Mouse (Mus musculus) G1E (cell line): Measurements from ENCODE around the gene Peli2. TPM values are rescaled to one million over a fixed set of nuclear protein-coding genes. Genes with fewer than 3 reads are reported as not detected.

ENCODE experiments used
- ATAC-seq: 2 replicates; pipeline ENCODE4 v1.8.0; 2016; ENCODE audit warnings: mild to moderate bottlenecking; ENCODE audit not compliant: insufficient number of reproducible peaks, poor library complexity, low FRiP score, severe bottlenecking; ENCODE audit errors: extremely low read depth
- DNase-seq: peaks from one replicate; pipeline ENCODE4 v3.0.0; 2012; ENCODE audit warnings: low spot score
- H3K27me3 ChIP-seq: 2 replicates; pipeline ENCODE4 v1.6.1; 2012; ENCODE audit warnings: mild to moderate bottlenecking, low read length, inconsistent platforms; ENCODE audit not compliant: insufficient read depth
- H3K36me3 ChIP-seq: replicated peaks from 2 replicates; pipeline ENCODE3; 2012; ENCODE audit warnings: mild to moderate bottlenecking, inconsistent platforms
- H3K4me1 ChIP-seq: 2 replicates; pipeline ENCODE4 v1.6.1; 2012; ENCODE audit warnings: low read depth, low read length, inconsistent platforms, mixed read lengths; ENCODE audit not compliant: insufficient read depth
- H3K4me3 ChIP-seq: 2 replicates; pipeline ENCODE4 v1.5.1; 2012; ENCODE audit warnings: low read depth, mild to moderate bottlenecking, inconsistent platforms, low read length, moderate library complexity, mixed read lengths
- H3K9me3 ChIP-seq: replicated peaks from 2 replicates; pipeline ENCODE4 v1.6.1; 2012; ENCODE audit warnings: inconsistent platforms
- CTCF ChIP-seq: IDR thresholded peaks from 2 replicates; pipeline ENCODE4 v1.5.1; 2012; ENCODE audit warnings: low read depth, low read length, inconsistent platforms, mixed read lengths
- GATA1 ChIP-seq: IDR thresholded peaks from 2 replicates; pipeline ENCODE4 v1.6.1; 2012; ENCODE audit warnings: borderline replicate concordance, low read length, inconsistent platforms, mixed read lengths
- GATA2 ChIP-seq: IDR thresholded peaks from 2 replicates; pipeline ENCODE4 v1.6.1; 2012; ENCODE audit warnings: low read depth, low read length, inconsistent platforms, borderline replicate concordance
- POLR2AphosphoS5 ChIP-seq: IDR thresholded peaks from 2 replicates; pipeline ENCODE4 v1.6.1; 2012; ENCODE audit warnings: low read depth, low read length, inconsistent platforms; ENCODE audit not compliant: insufficient replicate concordance
- TAL1 ChIP-seq: conservative IDR thresholded peaks from 2 replicates; pipeline ENCODE4 v1.6.1; 2012; ENCODE audit warnings: low read depth, low read length, inconsistent platforms, mixed read lengths
- polyA plus RNA-seq: library from polyadenylated mRNA; stranded (reverse); fragments of >175 nt; gene quantifications from 2 replicates; pipeline ENCODE4 v1.2.3, GENCODE M21; 2012
- total RNA-seq, 2 experiments: library from RNA; stranded (forward) in 1 of 2; stranded (reverse) in 1 of 2; fragments of 200-1000 nt in 1 of 2; fragments of >200 nt in 1 of 2; fragmentation: Nextera tagmentation in 1 of 2; gene quantifications; 2 replicates each; pipeline ENCODE4 v1.2.3; 2014 to 2017

The Peli2 gene
- total and polyA plus RNA-seq, 3 experiments, result 0.27 TPM; not detected in 2

DNA sequence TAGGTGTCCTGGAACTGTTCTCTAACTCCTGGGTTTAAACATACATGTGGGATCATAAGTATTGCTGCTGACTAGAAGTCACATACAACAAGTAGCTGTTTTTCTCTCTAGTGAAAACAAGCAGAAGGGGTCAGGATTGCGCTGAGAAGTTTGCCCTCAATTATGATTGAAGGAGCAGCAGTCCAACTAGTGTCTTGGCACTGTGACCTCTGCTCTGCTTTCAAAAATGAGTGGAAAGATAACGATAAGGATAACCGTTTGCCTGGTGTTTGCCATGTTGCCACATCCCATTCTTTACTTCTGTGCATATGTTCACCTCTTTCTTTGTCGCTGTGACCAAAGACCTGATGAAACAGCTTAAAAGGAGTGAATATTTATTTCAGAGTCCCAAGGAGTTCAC, 167.0 kb downstream of the Peli2 start:
- no peak overlapping the region for H3K4me3 ChIP-seq
- TF ChIP-seq POLR2AphosphoS5 (no peak), TAL1 (no peak), GATA2 (no peak), GATA1 (no peak), CTCF (no peak)
- H3K4me1 ChIP-seq, result no peaks in the 10 kb centered on the region
- ATAC-seq (no peak), DNase-seq (no peak)
- no peaks in the 10 kb centered on the region for H3K9me3 ChIP-seq
- no peaks in the 10 kb centered on the region for H3K27me3 ChIP-seq
- no peaks in the 10 kb centered on the region for H3K36me3 ChIP-seq

DNA sequence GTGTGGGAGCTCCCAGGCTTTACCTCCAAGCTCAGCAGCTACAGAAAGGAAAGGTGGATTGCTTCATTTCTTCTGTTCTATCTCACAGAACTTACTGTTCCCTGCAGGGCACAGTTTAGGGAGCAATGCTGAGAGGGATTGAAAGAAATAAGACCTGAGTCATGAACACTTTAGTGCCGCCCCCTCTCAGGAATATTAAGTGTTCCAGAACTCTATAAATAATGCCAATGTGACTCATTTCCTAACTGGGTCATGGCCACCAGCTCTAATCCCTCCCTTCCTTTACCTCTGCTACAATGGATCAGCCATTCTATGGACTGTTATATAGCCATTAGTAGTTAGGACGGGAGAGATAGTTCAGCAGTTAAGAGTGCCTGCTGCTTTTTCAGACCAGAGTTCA, 168.0 kb downstream of the Peli2 start:
- Histone ChIP-seq H3K4me3 (no peak overlapping the region), H3K9me3 (no peaks in the 10 kb centered on the region), H3K27me3 (no peaks in the 10 kb centered on the region), H3K4me1 (no peaks in the 10 kb centered on the region), H3K36me3 (no peaks in the 10 kb centered on the region)
- ATAC-seq (no peak), DNase-seq (no peak)
- TF ChIP-seq TAL1, result no peak
- no peak for TF ChIP-seq POLR2AphosphoS5
- TF ChIP-seq GATA2, result no peak
- no peak for TF ChIP-seq GATA1
- no peak for TF ChIP-seq CTCF

- no peaks in the 10 kb centered on the region for H3K9me3 ChIP-seq
- ATAC-seq (no peak), DNase-seq (no peak)
- TF ChIP-seq CTCF, result no peak
- H3K4me3 ChIP-seq, result no peak overlapping the region
- no peaks in the 10 kb centered on the region for H3K27me3 ChIP-seq
- no peaks in the 10 kb centered on the region for H3K4me1 ChIP-seq
- no peaks in the 10 kb centered on the region for H3K36me3 ChIP-seq
These were observed 169.3 kb downstream of the Peli2 start for GRCm38 (mm10) chr14:48289602-48290599.

DNA sequence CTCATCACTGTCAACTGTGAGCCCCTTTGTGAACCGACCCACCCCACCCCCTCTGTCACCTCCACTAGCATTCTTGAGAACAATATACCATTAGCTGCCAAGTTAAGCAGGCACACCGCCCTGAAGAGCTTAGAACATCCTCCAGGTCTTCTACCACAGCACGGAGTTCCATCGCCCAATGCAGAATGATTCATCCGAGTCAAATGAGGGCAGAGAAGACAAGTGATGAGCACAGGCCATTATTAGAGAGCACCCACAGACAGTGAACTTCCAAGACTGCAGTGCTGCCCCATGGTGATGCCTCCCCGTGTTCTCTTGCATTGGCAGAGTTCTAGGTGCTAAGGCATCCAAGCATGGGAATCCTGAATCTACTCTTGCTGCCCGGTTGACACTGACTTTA, 172.9 kb downstream of the Peli2 start:
- Histone ChIP-seq H3K27me3 (no peaks in the 10 kb centered on the region), H3K9me3 (no peaks in the 10 kb centered on the region)
- TF ChIP-seq GATA1, result no peak

GRCm38 (mm10) chr14:48295410-48295809, 174.8 kb downstream of the Peli2 start:
- no peaks in the 10 kb centered on the region for H3K9me3 ChIP-seq
- ATAC-seq, result no peak
- H3K27me3 ChIP-seq, result no peaks in the 10 kb centered on the region

More for the DNA sequence above, 172.9 kb downstream of the Peli2 start:
- Histone ChIP-seq H3K4me3 (no peak overlapping the region), H3K4me1 (no peaks in the 10 kb centered on the region), H3K36me3 (no peaks in the 10 kb centered on the region)
- DNase-seq (no peak), ATAC-seq (no peak)

GRCm38 (mm10) chr14:48295815-48296271, 175.2 kb downstream of the Peli2 start:
- DNase-seq (no peak), ATAC-seq (no peak)
- no peak overlapping the region for H3K4me3 ChIP-seq
- no peaks in the 10 kb centered on the region for H3K36me3 ChIP-seq
- H3K9me3 ChIP-seq, result no peaks in the 10 kb centered on the region
- no peak for TF ChIP-seq CTCF
- no peak for TF ChIP-seq GATA2
- no peak for TF ChIP-seq GATA1
- no peak for TF ChIP-seq POLR2AphosphoS5
- TF ChIP-seq TAL1, result no peak
- H3K4me1 ChIP-seq, result no peaks in the 10 kb centered on the region
- no peaks in the 10 kb centered on the region for H3K27me3 ChIP-seq

More at GRCm38 (mm10) chr14:48295410-48295809, 174.8 kb downstream of the Peli2 start:
- DNase-seq, result no peak
- no peaks in the 10 kb centered on the region for H3K36me3 ChIP-seq
- H3K4me3 ChIP-seq, result no peak overlapping the region
- TF ChIP-seq CTCF (no peak), GATA2 (no peak), GATA1 (no peak), POLR2AphosphoS5 (no peak), TAL1 (no peak)
- H3K4me1 ChIP-seq, result no peaks in the 10 kb centered on the region
